Mouse (Mus musculus) midbrain, embryonic 14.5 days (tissue): Measurements from ENCODE around the gene Ccdc187. TPM values are rescaled to one million over a fixed set of nuclear protein-coding genes. Genes with fewer than 3 reads are reported as not detected.

Experiments used
- ATAC-seq: fragments of 200-750 bp; cut with Nextera tagmentation; 2 replicates; pipeline ENCODE4 v1.8.0; 2017; ENCODE audit warnings: moderate number of reproducible peaks, moderate library complexity; ENCODE audit not compliant: low FRiP score, low TSS enrichment
- DNase-seq: peaks from one replicate; pipeline ENCODE4 v3.0.0-alpha.2; 2015
- H3K27ac ChIP-seq: fragments of 300-500 bp; sonication (generic); replicated peaks from 2 replicates; pipeline ENCODE4 v1.5.1; 2014; ENCODE audit warnings: mild to moderate bottlenecking, low read depth, low read length, moderate library complexity
- H3K27me3 ChIP-seq: fragments of 300-500 bp; sonication (generic); 2 replicates; pipeline ENCODE4 v1.6.1; 2014; ENCODE audit warnings: low read length, control low read depth, mixed read lengths; ENCODE audit not compliant: control insufficient read depth, insufficient read depth
- H3K36me3 ChIP-seq: fragments of 300-500 bp; sonication (generic); 2 replicates; pipeline ENCODE4 v1.6.1; 2014; ENCODE audit warnings: low read length, control low read depth; ENCODE audit not compliant: control insufficient read depth, insufficient read depth
- H3K4me1 ChIP-seq: fragments of 300-500 bp; sonication (generic); 2 replicates; pipeline ENCODE4 v1.6.1; 2014; ENCODE audit warnings: mild to moderate bottlenecking, antibody characterized with exemption, low read length, control low read depth; ENCODE audit not compliant: control insufficient read depth, insufficient read depth
- H3K4me2 ChIP-seq: fragments of 300-500 bp; sonication (generic); 2 replicates; pipeline ENCODE4 v1.6.1; 2014; ENCODE audit warnings: mild to moderate bottlenecking, low read length, moderate library complexity
- H3K4me3 ChIP-seq: fragments of 300-500 bp; sonication (generic); replicated peaks from 2 replicates; pipeline ENCODE4 v1.5.1; 2014; ENCODE audit warnings: low read depth, low read length
- H3K9ac ChIP-seq: fragments of 300-500 bp; sonication (generic); replicated peaks from 2 replicates; pipeline ENCODE4 v1.6.1; 2014; ENCODE audit warnings: mild to moderate bottlenecking, low read length, moderate library complexity
- H3K9me3 ChIP-seq: fragments of 300-500 bp; sonication (generic); 2 replicates; pipeline ENCODE4 v1.6.1; 2016; ENCODE audit warnings: low read length, control low read depth, mixed read lengths; ENCODE audit not compliant: control insufficient read depth
- WGBS: fragments of 180-500 bp; shearing (Covaris S2); extraction: QIAGEN DNeasy Blood & Tissue Kit; methylation state at CpG from one replicate; pipeline ENCODE4 v1.1.7; 2014; 5-methylcytosine and 5-hydroxymethylcytosine counted together
- polyA plus RNA-seq: library from polyadenylated mRNA; unstranded; fragments of >200 nt; fragmentation: Nextera tagmentation; extraction: Ambion mirVana; gene quantifications from 2 replicates; pipeline ENCODE4 v1.2.1, GENCODE M21; 2014

Ccdc187 gene
- polyA plus RNA-seq, 1 experiment from 2014 or later, result 0.20 TPM

DNA sequence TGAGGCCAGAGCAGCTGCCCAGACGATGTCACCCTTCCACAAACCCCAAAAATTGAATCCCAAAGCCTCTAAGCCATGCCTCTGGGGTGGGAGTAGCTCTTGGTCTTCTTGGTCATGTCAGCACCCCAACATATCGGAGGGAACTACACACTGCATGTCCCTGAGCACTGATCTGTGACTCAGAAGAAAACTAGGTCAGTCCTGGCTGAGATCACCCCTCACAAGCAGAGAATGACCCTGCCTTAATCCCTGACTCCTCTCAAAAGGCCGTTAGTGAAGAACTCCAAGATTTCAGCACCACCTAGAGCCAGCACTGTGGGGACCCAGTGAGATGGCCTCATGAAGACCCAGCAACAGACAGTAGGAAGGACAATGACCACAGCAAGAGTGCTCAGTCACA lies 26.1 kb downstream of the Ccdc187 start:
- Histone ChIP-seq H3K9ac (no peak overlapping the region), H3K36me3 (no peaks in the 10 kb centered on the region), H3K27me3 (no peaks in the 10 kb centered on the region), H3K4me1 (no peaks in the 10 kb centered on the region), H3K4me2 (no peak overlapping the region), H3K4me3 (no peak overlapping the region), H3K9me3 (no peaks in the 10 kb centered on the region), H3K27ac (no peak overlapping the region)
- no peak for DNase-seq
- ATAC-seq, result no peak
- 55% methylated on average over 3 of the region's 3 CpGs for WGBS

DNA sequence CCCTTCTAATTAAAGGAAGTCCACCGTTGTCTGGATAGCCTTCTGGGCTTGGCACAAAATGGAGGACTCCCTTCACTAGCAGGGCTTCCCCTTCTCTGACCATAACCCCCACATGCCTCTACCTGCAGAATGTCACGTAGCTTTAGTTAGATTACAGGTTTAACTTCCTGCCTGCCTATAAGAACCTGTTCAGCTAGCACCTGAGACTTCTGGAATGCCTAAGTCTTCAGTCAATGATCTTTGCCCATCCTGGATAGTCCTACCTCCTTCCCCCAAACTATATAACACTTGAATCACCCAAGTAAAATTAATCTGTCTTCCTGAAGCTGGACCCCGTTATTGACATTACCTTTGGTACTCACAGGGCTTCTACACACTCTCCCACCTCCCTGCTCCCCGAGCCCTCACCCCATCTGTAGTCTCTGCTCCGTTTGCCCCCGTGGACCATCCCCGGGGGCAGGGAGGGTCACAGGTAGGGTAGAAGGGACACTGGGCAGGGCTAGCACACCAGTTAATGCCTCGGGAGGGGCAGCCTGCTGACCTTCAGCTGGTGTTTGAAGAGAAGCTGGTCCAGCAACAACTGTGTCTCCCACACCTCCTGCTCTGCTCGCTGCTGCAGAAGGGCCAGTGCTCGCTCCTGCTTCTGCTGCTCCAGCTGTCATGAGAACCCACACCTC lies 28.2 kb downstream of the Ccdc187 start:
- Histone ChIP-seq H3K9me3 (no peaks in the 10 kb centered on the region), H3K27ac (no peak overlapping the region), H3K27me3 (no peaks in the 10 kb centered on the region), H3K4me2 (no peak overlapping the region), H3K36me3 (no peaks in the 10 kb centered on the region), H3K4me3 (no peak overlapping the region), H3K4me1 (no peaks in the 10 kb centered on the region), H3K9ac (no peak overlapping the region)
- WGBS, result 85% methylated on average over 10 of the region's 10 CpGs
- DNase-seq (no peak), ATAC-seq (no peak)

DNA sequence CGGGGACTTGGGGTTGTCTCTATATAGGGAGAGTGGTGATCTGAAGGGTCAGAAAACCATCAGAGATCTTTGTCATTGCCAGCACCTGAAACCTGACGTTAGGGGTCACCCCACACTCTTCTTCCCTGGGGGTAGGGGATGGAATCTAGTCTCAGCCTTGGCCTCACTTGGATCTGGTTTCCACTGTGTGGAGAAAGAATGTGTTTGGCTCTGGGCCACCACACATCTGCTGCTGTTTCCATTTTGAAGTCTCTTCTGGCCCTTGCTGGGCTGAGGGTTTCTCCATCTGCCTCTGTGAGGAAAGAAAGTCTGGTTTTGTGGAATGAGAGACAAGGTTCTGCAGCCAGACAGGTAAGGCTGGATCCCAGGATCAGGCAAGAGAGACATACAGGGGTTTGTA lies 29.3 kb downstream of the Ccdc187 start:
- Histone ChIP-seq H3K36me3 (no peaks in the 10 kb centered on the region), H3K4me1 (no peaks in the 10 kb centered on the region), H3K4me3 (no peak overlapping the region), H3K4me2 (no peak overlapping the region), H3K9me3 (no peaks in the 10 kb centered on the region), H3K27ac (no peak overlapping the region), H3K9ac (no peak overlapping the region), H3K27me3 (no peaks in the 10 kb centered on the region)
- no peak for DNase-seq
- 79% methylated on average over 2 of the region's 2 CpGs for WGBS
- no peak for ATAC-seq

GRCm38 (mm10) chr2:26264646-26265045 lies 29.7 kb downstream of the Ccdc187 start:
- no peak for DNase-seq
- no peak for ATAC-seq
- no peak overlapping the region for H3K9ac ChIP-seq
- H3K4me1 ChIP-seq, result no peaks in the 10 kb centered on the region
- no peak overlapping the region for H3K27ac ChIP-seq
- H3K4me3 ChIP-seq, result no peak overlapping the region
- 78% methylated on average over 4 of the region's 4 CpGs for WGBS
- H3K4me2 ChIP-seq, result no peak overlapping the region
- H3K9me3 ChIP-seq, result no peaks in the 10 kb centered on the region
- no peaks in the 10 kb centered on the region for H3K36me3 ChIP-seq
- no peaks in the 10 kb centered on the region for H3K27me3 ChIP-seq

- Histone ChIP-seq H3K27me3 (no peaks in the 10 kb centered on the region), H3K9ac (no peak overlapping the region), H3K9me3 (no peaks in the 10 kb centered on the region), H3K4me2 (no peak overlapping the region), H3K27ac (no peak overlapping the region), H3K36me3 (no peaks in the 10 kb centered on the region), H3K4me1 (no peaks in the 10 kb centered on the region), H3K4me3 (no peak overlapping the region)
- 85% methylated on average over 16 of the region's 16 CpGs for WGBS
- no peak for DNase-seq
- no peak for ATAC-seq
Measured at GRCm38 (mm10) chr2:26257315-26258096, 36.9 kb downstream of the Ccdc187 start.

DNA sequence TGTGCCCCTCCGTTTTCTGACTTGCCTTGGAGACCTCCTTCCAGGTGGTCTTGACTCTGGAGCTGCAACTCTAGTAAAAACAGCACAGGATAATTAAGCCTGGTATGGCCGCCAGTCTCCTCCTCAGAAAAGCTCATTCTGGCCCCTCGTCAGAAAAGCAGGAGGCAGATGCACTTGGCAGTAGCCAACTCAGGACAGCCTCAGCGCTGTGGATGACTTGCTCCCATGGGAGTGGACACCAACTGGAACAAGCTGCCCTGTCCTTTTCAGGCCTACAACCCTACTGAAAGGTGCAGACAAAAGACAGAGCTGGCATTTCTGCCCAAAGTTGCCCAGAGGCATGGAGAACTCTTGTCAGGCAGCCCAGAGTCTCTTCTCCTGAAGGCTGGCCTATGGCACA lies 39.5 kb downstream of the Ccdc187 start:
- no peak overlapping the region for H3K27ac ChIP-seq
- 69% methylated on average over 4 of the region's 4 CpGs for WGBS
- DNase-seq (no peak), ATAC-seq (no peak)
- H3K4me3 ChIP-seq, result no peak overlapping the region
- no peaks in the 10 kb centered on the region for H3K4me1 ChIP-seq
- H3K27me3 ChIP-seq, result no peaks in the 10 kb centered on the region
- no peaks in the 10 kb centered on the region for H3K9me3 ChIP-seq
- no peak overlapping the region for H3K4me2 ChIP-seq
- no peak overlapping the region for H3K9ac ChIP-seq
- no peaks in the 10 kb centered on the region for H3K36me3 ChIP-seq

GRCm38 (mm10) chr2:26252514-26253206 lies 41.7 kb downstream of the Ccdc187 start:
- Histone ChIP-seq H3K27me3 (no peaks in the 10 kb centered on the region), H3K4me1 (no peaks in the 10 kb centered on the region), H3K9me3 (no peaks in the 10 kb centered on the region), H3K9ac (no peak overlapping the region), H3K36me3 (no peaks in the 10 kb centered on the region), H3K27ac (no peak overlapping the region), H3K4me3 (no peak overlapping the region), H3K4me2 (no peak overlapping the region)
- WGBS, result 66% methylated on average over 8 of the region's 8 CpGs
- DNase-seq (no peak), ATAC-seq (no peak)

- Histone ChIP-seq H3K4me2 (no peak overlapping the region), H3K4me3 (no peak overlapping the region), H3K4me1 (no peaks in the 10 kb centered on the region), H3K9ac (no peak overlapping the region), H3K27ac (no peak overlapping the region), H3K36me3 (no peaks in the 10 kb centered on the region), H3K27me3 (no peaks in the 10 kb centered on the region), H3K9me3 (no peaks in the 10 kb centered on the region)
- DNase-seq (no peak), ATAC-seq (no peak)
- WGBS, result 70% methylated on average over 3 of the region's 3 CpGs
Measured at GRCm38 (mm10) chr2:26247531-26247930, 46.8 kb downstream of the Ccdc187 start.
